Mouse (Mus musculus): Measurements from ENCODE around the gene Tex30. TPM values are rescaled to one million over a fixed set of nuclear protein-coding genes. Genes with fewer than 3 reads are reported as not detected.

Gene Tex30
- 108 and 113 TPM in 2 replicates for polyA plus RNA-seq (2015; fragmentation: Nextera tagmentation; extraction: Ambion mirVana)

DNA sequence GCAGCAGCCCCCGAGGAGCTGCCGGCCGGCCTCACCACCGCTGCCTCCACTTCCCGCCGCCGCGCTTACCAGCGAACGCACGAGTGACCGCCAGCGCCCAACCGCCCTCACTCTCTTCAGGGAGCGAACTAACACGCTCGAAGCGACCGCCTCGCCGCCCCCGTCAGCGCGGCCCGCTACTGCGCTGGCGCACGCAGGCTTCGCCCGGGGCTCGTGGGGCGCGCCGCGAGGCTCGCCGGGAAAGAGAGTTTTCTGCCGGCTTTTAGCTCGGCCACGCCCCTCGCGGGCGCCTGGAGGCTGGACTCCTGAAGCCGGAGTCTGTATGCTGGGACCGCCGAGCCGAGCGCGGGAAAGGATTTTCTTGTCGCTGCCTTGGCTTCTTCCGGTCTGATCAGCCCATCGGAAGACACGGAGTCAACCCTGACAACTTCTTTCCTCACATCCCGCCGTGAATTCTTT is at the start of gene Tex30:
Gene Tex30, minus strand, starts transcription at position 183 of the 459 bp plus-strand sequence.
- Histone ChIP-seq H3K4me1 (peaks cover 22% of the 10 kb centered on the region), H3K9ac (peak within 1 kb of the TSS; percentile 79), H3K4me3 (peak within 1 kb of the TSS; percentile 65), H3K27me3 (no peaks in the 10 kb centered on the region), H3K36me3 (ENCODE audit: poor library complexity, severe bottlenecking) (peaks cover 23% of the 10 kb centered on the region), H3K27ac (peak within 1 kb of the TSS; percentile 85), H3K4me2 (peak within 1 kb of the TSS; percentile 64), H3K9me3 (replicated peaks) (no peaks in the 10 kb centered on the region)
- ATAC-seq, result peak; percentile 98
- WGBS, result under 1% methylated on average over 55 of the region's 55 CpGs

DNA sequence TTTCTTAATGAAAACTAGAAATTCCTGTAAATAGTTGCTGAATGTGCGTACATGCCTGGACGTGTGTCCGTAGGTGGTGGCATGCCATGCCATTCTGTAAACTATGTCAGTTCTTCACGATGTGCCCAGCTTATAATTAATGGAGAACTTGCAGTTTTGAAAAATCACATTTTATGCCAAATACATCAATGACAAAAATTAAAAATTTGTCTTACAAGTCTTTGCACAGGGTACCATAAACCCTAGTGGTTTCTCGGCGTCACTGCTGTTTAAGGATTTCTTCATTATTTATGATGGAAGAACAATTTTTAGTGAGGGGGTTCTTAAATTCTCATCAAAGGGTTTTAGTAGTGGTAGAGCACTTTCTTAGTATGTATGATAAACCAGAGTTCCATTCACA is 46.5 kb upstream of the Tex30 start:
- Histone ChIP-seq H3K4me3 (peak overlapping the region; percentile 80), H3K9ac (peak overlapping the region; percentile 92), H3K27ac (peak overlapping the region; percentile 99; the same call in 1 of the 2 replicates), H3K4me2 (peak overlapping the region; percentile 70), H3K27me3 (no peaks in the 10 kb centered on the region), H3K36me3 (ENCODE audit: poor library complexity, severe bottlenecking) (peaks cover 4% of the 10 kb centered on the region), H3K4me1 (peaks cover 14% of the 10 kb centered on the region), H3K9me3 (replicated peaks) (no peaks in the 10 kb centered on the region)
- WGBS, result 30% methylated on average over 6 of the region's 6 CpGs
- ATAC-seq, result no peak

DNA sequence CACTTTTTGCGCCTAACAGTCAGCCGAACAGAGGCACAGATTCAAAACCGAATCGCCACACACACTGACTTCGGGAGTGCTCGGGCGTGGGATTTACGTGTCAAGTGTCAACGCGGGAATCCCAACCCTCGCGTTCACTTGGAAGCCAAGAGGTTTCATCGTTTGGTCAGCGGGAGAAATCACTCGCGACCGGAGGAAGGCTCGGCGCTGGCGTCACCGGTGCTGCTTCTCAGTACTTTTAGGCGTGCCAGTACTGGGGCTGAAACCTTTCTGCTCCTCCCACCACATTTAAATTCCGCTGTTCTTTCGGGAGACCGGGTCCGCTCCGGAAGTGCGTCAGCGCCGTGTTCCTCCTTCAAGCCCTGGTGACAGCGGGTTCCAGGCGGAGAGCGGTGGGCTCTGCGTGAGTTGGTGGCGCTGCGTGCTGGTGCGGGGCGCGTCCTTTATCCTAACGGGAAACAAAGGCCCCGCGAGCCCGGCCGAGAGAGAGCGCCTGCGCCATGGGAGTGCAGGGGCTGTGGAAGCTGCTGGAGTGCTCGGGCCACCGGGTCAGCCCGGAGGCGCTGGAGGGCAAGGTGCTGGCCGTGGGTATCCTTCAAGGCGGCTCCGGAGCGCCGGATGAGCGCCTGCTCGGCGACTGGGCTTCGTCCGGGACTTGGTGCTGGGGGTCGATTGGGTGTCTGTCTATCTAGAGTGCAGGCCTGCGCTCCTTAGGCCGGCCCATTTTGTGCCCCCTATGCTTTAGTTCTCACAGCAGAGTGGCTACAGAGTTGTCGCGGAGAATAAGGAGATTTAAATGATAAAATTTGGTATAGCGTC is 45.5 kb upstream of the Tex30 start, which contains the start of gene Ercc5:
Gene Ercc5, plus strand, starts transcription at position 182 of the 819 bp plus-strand sequence.
- Histone ChIP-seq H3K36me3 (ENCODE audit: poor library complexity, severe bottlenecking) (peaks cover 13% of the 10 kb centered on the region), H3K27me3 (no peaks in the 10 kb centered on the region), H3K4me2 (peak within 1 kb of the TSS; percentile 70), H3K4me3 (peak within 1 kb of the TSS; percentile 80), H3K4me1 (peaks cover 14% of the 10 kb centered on the region), H3K9ac (peak within 1 kb of the TSS; percentile 92), H3K9me3 (replicated peaks) (no peaks in the 10 kb centered on the region), H3K27ac (peak within 1 kb of the TSS; percentile 99)
- peak; percentile 98 for ATAC-seq
- under 1% methylated on average over 66 of the region's 66 CpGs for WGBS

DNA sequence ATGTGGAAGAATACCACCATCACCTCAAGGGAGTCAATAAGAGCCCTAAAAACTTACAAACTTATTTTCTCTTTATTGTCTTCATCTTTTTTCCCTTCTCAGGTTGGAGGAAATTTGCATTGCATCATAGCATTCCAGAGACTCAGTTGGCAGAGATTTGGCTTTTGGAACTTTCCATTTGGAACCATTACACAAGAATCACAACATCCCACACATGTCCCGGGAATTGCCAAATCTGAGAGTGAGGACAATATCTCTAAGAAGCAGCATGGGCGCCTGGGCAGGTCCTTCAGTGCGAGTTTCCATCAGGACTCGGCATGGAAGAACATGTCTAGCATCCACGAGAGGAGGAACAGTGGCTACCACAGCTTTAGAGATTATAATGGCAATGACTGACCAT is 40.5 kb upstream of the Tex30 start:
- Histone ChIP-seq H3K27ac (no peak overlapping the region), H3K9me3 (replicated peaks) (no peaks in the 10 kb centered on the region), H3K9ac (no peak overlapping the region), H3K4me1 (peaks cover 6% of the 10 kb centered on the region; the same call in 1 of the 2 replicates), H3K4me2 (no peak overlapping the region), H3K4me3 (no peak overlapping the region), H3K27me3 (no peaks in the 10 kb centered on the region), H3K36me3 (ENCODE audit: poor library complexity, severe bottlenecking) (peaks cover 45% of the 10 kb centered on the region)
- ATAC-seq, result no peak
- WGBS, result 96% methylated on average over 5 of the region's 5 CpGs

DNA sequence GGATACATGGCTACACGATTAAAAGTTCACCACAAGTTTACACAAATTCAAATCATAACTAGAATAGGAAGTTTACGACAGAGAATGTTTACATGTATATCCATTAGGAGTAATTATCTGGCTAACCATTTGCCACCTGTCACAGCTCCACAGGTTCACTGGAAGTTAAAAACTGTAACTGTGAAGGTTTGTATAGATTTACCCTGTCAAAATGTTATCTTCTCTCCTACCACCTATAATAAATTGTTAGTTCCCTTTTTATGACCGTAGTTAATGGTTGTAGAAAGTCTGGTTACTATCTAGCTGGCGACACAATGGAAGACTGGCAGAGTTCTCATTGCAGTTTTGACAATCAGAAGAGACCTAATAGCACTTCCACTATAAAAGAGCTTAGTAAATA is 38.0 kb upstream of the Tex30 start:
- no peaks in the 10 kb centered on the region for H3K27me3 ChIP-seq
- no peak overlapping the region for H3K4me2 ChIP-seq
- WGBS, result 92% methylated on average over 4 of the region's 4 CpGs
- no peak overlapping the region for H3K9ac ChIP-seq
- no peak overlapping the region for H3K27ac ChIP-seq
- H3K36me3 ChIP-seq (ENCODE audit: poor library complexity, severe bottlenecking), result peaks cover 62% of the 10 kb centered on the region
- H3K4me3 ChIP-seq, result no peak overlapping the region
- ATAC-seq, result no peak
- no peaks in the 10 kb centered on the region for H3K9me3 ChIP-seq (replicated peaks)
- no peaks in the 10 kb centered on the region for H3K4me1 ChIP-seq

DNA sequence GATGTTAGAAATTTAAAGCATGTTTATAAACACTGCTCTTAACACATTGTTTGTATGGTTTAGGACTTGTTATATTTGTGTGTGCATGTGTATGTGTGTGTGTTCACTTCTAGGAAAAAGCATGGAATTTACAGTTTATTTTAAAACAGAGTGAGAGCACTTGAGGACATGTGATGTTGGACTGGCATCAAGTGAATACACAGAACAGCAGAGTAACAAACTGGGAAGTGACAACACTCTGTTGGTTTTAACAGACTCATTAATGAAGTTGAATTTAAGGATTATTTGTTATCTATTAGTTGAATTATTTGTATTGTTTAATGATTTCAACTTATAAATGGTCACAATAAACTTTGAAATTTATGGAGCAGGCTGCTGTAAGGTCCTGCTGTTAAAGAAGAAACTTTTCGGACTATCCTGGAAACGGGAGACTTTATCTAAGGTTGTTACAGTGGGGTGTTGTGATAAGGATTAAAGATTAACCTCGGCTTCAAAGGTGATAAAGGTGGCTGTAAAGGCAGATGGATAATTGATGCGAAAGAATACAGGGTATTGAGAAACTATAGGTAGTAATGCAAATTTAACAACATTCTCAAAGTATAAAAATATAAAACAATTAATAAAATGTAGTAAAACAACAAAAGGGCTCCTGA is 27.8 kb upstream of the Tex30 start:
- Histone ChIP-seq H3K27ac (no peak overlapping the region), H3K4me3 (no peak overlapping the region), H3K27me3 (no peaks in the 10 kb centered on the region), H3K9me3 (replicated peaks) (no peaks in the 10 kb centered on the region), H3K36me3 (ENCODE audit: poor library complexity, severe bottlenecking) (peaks cover 47% of the 10 kb centered on the region), H3K9ac (no peak overlapping the region), H3K4me1 (no peaks in the 10 kb centered on the region), H3K4me2 (no peak overlapping the region)
- ATAC-seq, result no peak
- 95% methylated on average over 4 of the region's 4 CpGs for WGBS

DNA sequence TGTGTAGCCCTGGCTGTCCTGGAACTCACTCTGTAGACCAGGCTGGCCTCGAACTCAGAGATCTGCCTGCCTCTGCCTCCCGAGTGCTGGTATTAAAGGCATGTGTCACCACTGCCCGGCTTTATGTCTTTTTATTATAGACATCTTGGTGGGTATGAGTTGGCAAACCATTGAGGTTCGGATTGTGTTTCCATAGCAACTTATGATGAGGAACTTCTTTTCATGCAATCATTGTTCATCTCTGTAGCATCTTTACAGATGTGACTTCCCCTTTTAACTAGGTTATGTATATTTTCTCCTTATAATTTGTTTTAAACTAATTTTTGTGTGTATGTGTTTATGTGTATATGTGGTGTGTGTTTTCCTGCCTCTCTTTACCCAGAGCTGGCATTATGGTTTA is 23.3 kb upstream of the Tex30 start:
- 92% methylated on average over 4 of the region's 4 CpGs for WGBS
- Histone ChIP-seq H3K9me3 (replicated peaks) (no peaks in the 10 kb centered on the region), H3K4me2 (no peak overlapping the region), H3K36me3 (ENCODE audit: poor library complexity, severe bottlenecking) (peaks cover 45% of the 10 kb centered on the region), H3K27me3 (no peaks in the 10 kb centered on the region), H3K4me1 (peaks cover 8% of the 10 kb centered on the region), H3K27ac (no peak overlapping the region), H3K9ac (no peak overlapping the region), H3K4me3 (no peak overlapping the region)
- ATAC-seq, result no peak

DNA sequence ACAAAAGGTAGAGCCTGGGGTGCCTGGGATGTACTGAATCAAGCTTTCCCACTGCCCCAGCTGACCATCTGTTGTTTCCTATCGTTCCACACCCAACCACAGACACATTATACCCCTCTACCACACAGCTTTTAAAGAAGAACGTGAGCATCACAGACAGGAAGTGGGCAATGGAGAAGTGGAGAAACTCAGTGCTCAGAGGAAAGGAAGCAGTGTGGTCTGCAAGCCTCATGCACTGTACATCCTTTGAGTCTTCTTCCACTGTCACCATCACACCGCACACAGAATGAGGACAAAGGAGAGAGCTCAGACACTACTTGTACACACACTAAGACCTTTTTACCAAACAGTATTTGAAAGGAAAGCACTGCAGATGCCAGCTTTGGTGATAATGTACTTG is 20.0 kb upstream of the Tex30 start:
- H3K9me3 ChIP-seq (replicated peaks), result no peaks in the 10 kb centered on the region
- whole genome bisulfite sequencing, result 90% methylated on average over 3 of the region's 3 CpGs
- H3K27ac ChIP-seq, result no peak overlapping the region
- no peak overlapping the region for H3K4me3 ChIP-seq
- peaks cover 28% of the 10 kb centered on the region for H3K36me3 ChIP-seq (ENCODE audit: poor library complexity, severe bottlenecking)
- no peak for ATAC-seq
- H3K4me2 ChIP-seq, result no peak overlapping the region
- H3K4me1 ChIP-seq, result peaks cover 18% of the 10 kb centered on the region
- H3K27me3 ChIP-seq, result no peaks in the 10 kb centered on the region
- no peak overlapping the region for H3K9ac ChIP-seq

DNA sequence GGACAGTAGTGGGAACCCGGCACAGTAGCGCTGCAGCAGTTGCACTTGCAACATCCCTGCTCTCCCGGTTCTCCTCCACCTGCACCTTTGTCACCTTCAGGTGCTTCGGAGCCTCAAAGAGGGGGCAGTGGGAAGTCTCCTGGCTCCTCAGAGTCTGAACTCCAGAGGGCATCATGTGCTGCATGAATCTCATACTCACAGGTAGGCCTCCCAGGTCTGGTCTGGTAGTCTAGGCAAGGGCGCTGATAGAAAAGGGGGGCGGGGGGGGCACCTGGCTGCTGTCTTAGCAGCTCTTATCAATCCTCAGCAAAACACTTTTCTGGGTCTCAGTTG is 17.8 kb upstream of the Tex30 start:
- peak overlapping the region; percentile 81 for H3K4me2 ChIP-seq
- peak overlapping the region; percentile 96 for H3K27ac ChIP-seq
- H3K27me3 ChIP-seq, result no peaks in the 10 kb centered on the region
- H3K4me1 ChIP-seq, result peaks cover 18% of the 10 kb centered on the region
- no peaks in the 10 kb centered on the region for H3K9me3 ChIP-seq (replicated peaks)
- H3K9ac ChIP-seq, result peak overlapping the region; percentile 91
- H3K4me3 ChIP-seq, result peak overlapping the region; percentile 70
- WGBS, result 3% methylated on average over 6 of the region's 6 CpGs
- ATAC-seq, result peak; percentile 25
- H3K36me3 ChIP-seq (ENCODE audit: poor library complexity, severe bottlenecking), result peaks cover 22% of the 10 kb centered on the region; the same call in 1 of the 2 replicates

DNA sequence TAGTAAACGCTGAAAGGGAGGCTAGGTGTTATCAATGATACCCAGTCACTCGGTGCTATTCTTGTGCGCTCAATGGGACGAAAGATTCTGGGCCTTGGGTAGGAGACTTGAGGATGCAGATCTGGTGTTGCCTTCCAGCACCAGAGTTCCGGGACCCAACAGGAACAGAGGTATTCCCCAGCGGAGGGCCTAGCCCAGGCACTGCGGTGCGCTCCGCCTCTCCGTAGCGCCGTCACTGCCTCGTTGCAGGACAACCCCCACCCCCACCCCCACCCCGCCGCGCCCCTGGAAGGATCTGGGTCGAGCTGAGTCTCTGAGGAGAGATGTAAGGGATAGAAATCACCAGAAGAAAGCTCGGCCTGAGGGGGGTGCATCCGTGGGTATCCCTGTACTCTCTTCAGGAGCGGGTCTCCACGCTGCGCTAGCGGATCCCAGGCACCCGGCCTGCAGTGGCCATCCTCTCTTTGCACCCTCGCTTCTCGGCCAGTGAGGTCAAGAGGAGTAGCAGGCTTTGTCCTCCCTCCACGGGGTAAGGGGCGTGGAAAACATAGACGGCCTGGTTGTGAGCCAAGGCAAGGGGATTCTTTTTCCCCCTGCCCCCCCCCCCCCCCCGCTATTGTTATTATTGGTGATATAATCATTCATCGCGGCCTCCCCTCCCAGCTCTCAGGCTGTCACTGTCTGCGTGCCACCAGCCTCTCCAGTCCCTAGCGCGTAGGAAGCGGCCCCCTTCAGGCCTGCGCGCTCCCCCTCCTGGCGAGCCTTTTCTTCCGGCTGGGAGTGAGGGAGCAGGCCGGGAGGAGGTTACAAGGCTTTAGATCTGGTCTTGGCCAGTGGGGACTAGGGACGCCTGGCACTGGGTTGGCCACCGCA is 17.2 kb upstream of the Tex30 start:
- H3K4me1 ChIP-seq, result peaks cover 18% of the 10 kb centered on the region
- ATAC-seq, result peak; percentile 89
- H3K4me3 ChIP-seq, result peak overlapping the region; percentile 70
- WGBS, result under 1% methylated on average over 39 of the region's 43 CpGs
- peaks cover 22% of the 10 kb centered on the region; the same call in 1 of the 2 replicates for H3K36me3 ChIP-seq (ENCODE audit: poor library complexity, severe bottlenecking)
- H3K27ac ChIP-seq, result peak overlapping the region; percentile 96
- no peaks in the 10 kb centered on the region for H3K27me3 ChIP-seq
- H3K9me3 ChIP-seq (replicated peaks), result no peaks in the 10 kb centered on the region
- peak overlapping the region; percentile 81 for H3K4me2 ChIP-seq
- peak overlapping the region; percentile 91 for H3K9ac ChIP-seq

DNA sequence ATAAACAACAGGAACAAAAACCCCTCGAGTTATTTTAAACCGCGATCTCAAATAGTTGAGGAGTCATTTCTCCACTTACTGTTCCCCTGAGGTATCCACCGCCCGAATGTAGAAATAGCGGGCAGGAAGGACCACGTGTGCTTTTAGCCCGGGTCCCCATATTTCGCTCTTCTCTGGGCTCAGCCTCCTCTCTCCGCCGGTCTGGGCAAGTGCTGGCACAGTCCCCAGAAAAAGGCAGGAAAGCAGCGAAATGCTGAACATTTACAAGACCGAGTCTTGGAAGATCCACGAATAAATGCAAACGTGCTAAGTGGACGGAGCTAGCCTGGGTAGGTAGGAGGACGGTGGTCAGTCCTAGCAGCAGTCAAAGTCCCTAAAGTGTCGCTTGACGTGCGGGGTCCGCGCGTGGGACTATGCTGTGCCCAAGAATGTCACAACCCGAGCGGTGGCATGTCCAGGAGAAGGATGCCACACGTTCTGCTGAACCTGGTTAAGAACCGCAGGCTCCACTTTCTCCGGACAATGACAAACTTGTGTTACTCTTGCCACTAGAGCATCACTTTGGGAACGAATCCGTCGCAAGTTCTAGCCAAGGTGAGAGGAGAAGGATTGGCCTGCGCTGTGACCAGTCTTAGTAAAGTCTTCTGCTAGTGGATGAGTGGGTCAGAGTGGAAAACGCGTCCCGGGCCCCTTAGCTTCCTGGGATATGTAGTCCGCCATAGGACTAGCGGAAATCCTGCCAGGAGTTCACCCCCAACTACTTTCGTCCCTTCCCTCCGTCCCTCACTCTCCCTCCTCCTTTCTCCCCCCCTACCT is 16.2 kb upstream of the Tex30 start, which contains the start of the genes Kdelc1 and Bivm:
Gene Kdelc1, minus strand, starts transcription at position 570 of the 816 bp plus-strand sequence.
Gene Bivm, plus strand, starts transcription at position 719 of the 816 bp plus-strand sequence.
- Histone ChIP-seq H3K4me1 (peaks cover 18% of the 10 kb centered on the region), H3K27me3 (no peaks in the 10 kb centered on the region), H3K4me2 (peak within 1 kb of the TSS; percentile 81), H3K36me3 (ENCODE audit: poor library complexity, severe bottlenecking) (peaks cover 19% of the 10 kb centered on the region), H3K4me3 (peak within 1 kb of the TSS; percentile 70), H3K27ac (peak within 1 kb of the TSS; percentile 96), H3K9ac (peak within 1 kb of the TSS; percentile 91), H3K9me3 (replicated peaks) (no peaks in the 10 kb centered on the region)
- ATAC-seq, result peak; percentile 97
- under 1% methylated on average over 39 of the region's 39 CpGs for WGBS
